Mouse (Mus musculus) heart, embryonic 12.5 days (tissue): Measurements from ENCODE around the gene Slc4a1ap. TPM values are rescaled to one million over a fixed set of nuclear protein-coding genes. Genes with fewer than 3 reads are reported as not detected.

Source experiments
- ATAC-seq: fragments of 200-750 bp; cut with Nextera tagmentation; 2 replicates; pipeline ENCODE4 v1.8.0; 2017; ENCODE audit warnings: moderate TSS enrichment, moderate library complexity; ENCODE audit not compliant: insufficient number of reproducible peaks, low FRiP score
- H3K27ac ChIP-seq: fragments of 300-500 bp; sonication (generic); 2 replicates; pipeline ENCODE4 v1.5.1; 2016; ENCODE audit warnings: mild to moderate bottlenecking, moderate library complexity; ENCODE audit not compliant: poor library complexity, severe bottlenecking
- H3K27me3 ChIP-seq: fragments of 300-500 bp; sonication (generic); replicated peaks from 2 replicates; pipeline ENCODE4 v1.6.1; 2016; ENCODE audit warnings: mild to moderate bottlenecking, moderate library complexity
- H3K36me3 ChIP-seq: fragments of 300-500 bp; sonication (generic); 2 replicates; pipeline ENCODE4 v1.6.1; 2016; ENCODE audit warnings: mild to moderate bottlenecking, moderate library complexity
- H3K4me1 ChIP-seq: fragments of 300-500 bp; sonication (generic); replicated peaks from 2 replicates; pipeline ENCODE4 v1.6.1; 2016; ENCODE audit warnings: mild to moderate bottlenecking
- H3K4me2 ChIP-seq: fragments of 300-500 bp; sonication (generic); 2 replicates; pipeline ENCODE4 v1.6.1; 2016; ENCODE audit warnings: mild to moderate bottlenecking, moderate library complexity
- H3K4me3 ChIP-seq: fragments of 300-500 bp; sonication (generic); 2 replicates; pipeline ENCODE4 v1.5.1; 2016; ENCODE audit warnings: mild to moderate bottlenecking
- H3K9ac ChIP-seq: fragments of 300-500 bp; sonication (generic); 2 replicates; pipeline ENCODE4 v1.6.1; 2016; ENCODE audit warnings: mild to moderate bottlenecking, moderate library complexity
- H3K9me3 ChIP-seq: fragments of 300-500 bp; sonication (generic); replicated peaks from 2 replicates; pipeline ENCODE4 v1.6.1; 2016; ENCODE audit warnings: mild to moderate bottlenecking, moderate library complexity
- WGBS: fragments of 180-500 bp; shearing (Covaris S2); methylation state at CpG from one replicate; pipeline ENCODE4 v1.1.7; 2016; 5-methylcytosine and 5-hydroxymethylcytosine counted together
- polyA plus RNA-seq: library from polyadenylated mRNA; unstranded; fragments of >200 nt; fragmentation: Nextera tagmentation; extraction: Ambion mirVana; gene quantifications from 2 replicates; pipeline ENCODE4 v1.2.1, GENCODE M21; 2016

The Slc4a1ap gene
- polyA plus RNA-seq, 1 experiment from 2014 or later = 24.8 TPM

DNA sequence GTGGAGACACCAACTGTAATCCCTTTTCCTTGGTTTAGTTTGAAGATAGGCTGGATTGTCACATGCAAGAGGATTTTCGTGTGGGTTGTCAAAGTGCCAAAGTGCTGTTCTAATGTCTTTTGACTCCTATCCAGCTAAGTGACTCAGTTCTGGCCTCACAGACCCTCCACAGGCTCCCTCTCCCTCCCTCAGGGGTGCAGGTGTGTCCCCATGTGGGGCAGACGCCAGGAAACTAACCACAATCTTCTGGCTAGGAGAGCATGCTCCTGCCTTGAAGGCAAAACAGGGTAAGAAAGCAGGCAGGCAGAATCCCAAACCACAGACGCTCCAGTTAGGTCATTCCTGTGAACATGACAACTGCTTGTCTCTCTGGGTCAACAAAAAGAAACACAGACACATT is 79.4 kb downstream of the Slc4a1ap start:
- H3K27ac ChIP-seq = no peak overlapping the region
- H3K9ac ChIP-seq = no peak overlapping the region
- H3K27me3 ChIP-seq = no peaks in the 10 kb centered on the region
- WGBS = 50% methylated on average over 3 of the region's 3 CpGs
- no peak overlapping the region for H3K4me3 ChIP-seq
- no peak for ATAC-seq
- no peaks in the 10 kb centered on the region for H3K9me3 ChIP-seq
- no peak overlapping the region for H3K4me2 ChIP-seq
- H3K36me3 ChIP-seq = no peaks in the 10 kb centered on the region
- H3K4me1 ChIP-seq = peaks cover 15% of the 10 kb centered on the region; the same call in 1 of the 2 replicates

Other genes starting within 250 kb of the Slc4a1ap start
- gene Ift172, start 235.9 kb upstream of the Slc4a1ap start, polyA plus RNA-seq = 33.9 and 34.0 TPM in 2 replicates
- 25.8 and 32.3 TPM in 2 replicates for gene Fndc4, start 230.9 kb upstream of the Slc4a1ap start, polyA plus RNA-seq
- gene Gckr, start 229.6 kb upstream of the Slc4a1ap start, polyA plus RNA-seq = 0.19 TPM in 1 of 2 replicates, not detected in the other
- 38.8 and 40.2 TPM in 2 replicates for gene Zfp512, start 74.6 kb upstream of the Slc4a1ap start, polyA plus RNA-seq
- gene 4930548H24Rik, start 41.3 kb upstream of the Slc4a1ap start, polyA plus RNA-seq = not detected in 2 replicates
- gene Gpn1, start 32.3 kb upstream of the Slc4a1ap start, polyA plus RNA-seq = 43.8 and 49.2 TPM in 2 replicates
- gene Supt7l, start 812 bp downstream of the Slc4a1ap start, polyA plus RNA-seq = 18.2 and 20.4 TPM in 2 replicates
- 372 TPM in 2 replicates for gene Mrpl33, start 69.9 kb downstream of the Slc4a1ap start, polyA plus RNA-seq
- 3.3 and 4.9 TPM in 2 replicates for gene Rbks, start 170.6 kb downstream of the Slc4a1ap start, polyA plus RNA-seq
- gene Babam2, start 170.7 kb downstream of the Slc4a1ap start, polyA plus RNA-seq = 45.6 and 49.4 TPM in 2 replicates